Comparison of ENCODE assay signal across 8 mouse cellular contexts in the genomic region with DNA sequence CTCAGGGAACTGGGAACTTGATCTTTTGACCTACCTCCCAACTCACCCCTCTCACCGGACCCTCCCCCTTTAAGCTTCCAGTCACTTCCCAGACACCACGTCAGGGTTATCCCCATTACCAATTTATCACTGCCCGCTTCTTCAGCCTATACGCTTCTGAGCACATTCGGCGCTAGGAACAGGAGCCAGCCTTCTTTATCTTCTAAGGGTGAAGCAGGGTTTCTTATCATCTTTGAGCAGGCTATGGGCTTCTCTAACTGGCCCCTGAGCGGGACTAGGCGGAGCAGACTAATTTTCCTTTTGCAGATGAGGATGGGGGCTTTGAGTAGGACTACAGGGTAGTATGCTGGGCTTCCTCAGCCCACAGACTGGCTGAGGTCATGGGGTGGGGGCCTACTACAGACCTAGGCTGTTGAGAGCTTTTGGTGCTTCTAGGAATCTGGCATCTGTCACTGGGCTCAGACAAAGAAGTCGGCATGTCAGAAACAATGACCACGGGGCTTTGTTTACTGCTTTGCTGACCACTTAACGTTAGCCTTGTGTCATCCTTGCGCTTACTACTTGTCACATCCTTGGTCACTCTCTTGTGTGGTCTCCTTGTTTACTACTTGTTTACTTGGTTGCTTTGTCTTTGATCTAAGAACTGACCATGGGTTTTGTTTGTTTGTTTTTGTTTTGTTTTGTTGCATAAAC. TPM values are rescaled to one million over a fixed set of nuclear protein-coding genes. Genes with fewer than 3 reads are reported as not detected.
A peak's percentile ranks its signal among the peaks of the same experiment; 100 is the strongest.
DNase-seq lines count a peak whose midpoint lies in the region; ATAC-seq and TF ChIP-seq lines count a peak whose summit lies in the region.

Tnfrsf14 (minus strand) TSS at position 169 of the 693 bp plus-strand sequence.

- H3K36me3 ChIP-seq in midbrain, embryonic 10.5 days = no peaks in the 10 kb centered on the region
- no peaks in the 10 kb centered on the region for H3K36me3 ChIP-seq in midbrain, embryonic 14.5 days (ENCODE audit: control insufficient read depth, insufficient read depth, low read length)
- no peaks in the 10 kb centered on the region for H3K36me3 ChIP-seq in limb, embryonic 11.5 days (ENCODE audit: control insufficient read depth, insufficient read depth, low read length)
- peaks cover 23% of the 10 kb centered on the region for H3K36me3 ChIP-seq in small intestine, adult 2 months (ENCODE audit: control insufficient read depth, insufficient read depth, low read length)

- no peaks in the 10 kb centered on the region for H3K9me3 ChIP-seq in midbrain, embryonic 10.5 days (replicated peaks)
- H3K9me3 ChIP-seq in midbrain, embryonic 14.5 days (ENCODE audit: control insufficient read depth, low read length) = no peaks in the 10 kb centered on the region
- no peaks in the 10 kb centered on the region for H3K9me3 ChIP-seq in limb, embryonic 11.5 days (ENCODE audit: control insufficient read depth, low read length)

- H3K4me1 ChIP-seq in midbrain, embryonic 10.5 days = peaks cover 29% of the 10 kb centered on the region
- H3K4me1 ChIP-seq in midbrain, embryonic 14.5 days (ENCODE audit: control insufficient read depth, insufficient read depth, low read length) = no peaks in the 10 kb centered on the region; the same call in 1 of the 2 replicates
- H3K4me1 ChIP-seq in limb, embryonic 11.5 days (ENCODE audit: control insufficient read depth, insufficient read depth, low read length) = peaks cover 19% of the 10 kb centered on the region
- H3K4me1 ChIP-seq in small intestine, adult 2 months (ENCODE audit: control insufficient read depth, insufficient read depth, insufficient read length, low read length) = peaks cover 37% of the 10 kb centered on the region

- H3K9ac ChIP-seq in midbrain, embryonic 14.5 days (replicated peaks; ENCODE audit: low read length) = no peak within 1 kb of the TSS
- H3K9ac ChIP-seq in limb, embryonic 11.5 days (ENCODE audit: low read length) = peak within 1 kb of the TSS; percentile 30; the same call in 1 of the 2 replicates

- no peak for TF ChIP-seq CTCF in small intestine, adult 2 months (IDR thresholded peaks at IDR 0.05; ENCODE audit: extremely low read depth, insufficient read length, insufficient replicate concordance, low read depth, low read length)

- 0 out of 2 replicates have a peak, but pooled peaks cover 4% of the 10 kb centered on the region for H3K27me3 ChIP-seq in midbrain, embryonic 10.5 days (ENCODE audit: low read depth, poor library complexity, severe bottlenecking)
- no peaks in the 10 kb centered on the region for H3K27me3 ChIP-seq in midbrain, embryonic 14.5 days (ENCODE audit: control insufficient read depth, insufficient read depth, low read length)
- no peaks in the 10 kb centered on the region for H3K27me3 ChIP-seq in limb, embryonic 11.5 days (ENCODE audit: control insufficient read depth, insufficient read depth, low read length)
- H3K27me3 ChIP-seq in small intestine, adult 2 months (ENCODE audit: control insufficient read depth, insufficient read depth, low read length) = no peaks in the 10 kb centered on the region

- H3K4me3 ChIP-seq in midbrain, embryonic 10.5 days = peak within 1 kb of the TSS; percentile 26; the same call in 1 of the 2 replicates
- H3K4me3 ChIP-seq in midbrain, embryonic 14.5 days (replicated peaks; ENCODE audit: low read depth, low read length) = no peak within 1 kb of the TSS
- no peak within 1 kb of the TSS for H3K4me3 ChIP-seq in limb, embryonic 11.5 days (ENCODE audit: low read depth, low read length)
- H3K4me3 ChIP-seq in small intestine, adult 2 months (ENCODE audit: low read depth, low read length) = peak within 1 kb of the TSS; percentile 84

- no peak for ATAC-seq in midbrain, embryonic 14.5 days (ENCODE audit: low FRiP score, low TSS enrichment)
- ATAC-seq in limb, embryonic 11.5 days (ENCODE audit: insufficient number of reproducible peaks, low FRiP score, low TSS enrichment, low read depth) = 0 out of 2 replicates have a peak, but pooled peaks have one; percentile 10

- intact Hi-C loops in left cerebral cortex, postnatal 25 days (cut with DNase I) = no loop called here

- H3K27ac ChIP-seq in midbrain, embryonic 10.5 days (replicated peaks) = peak within 1 kb of the TSS; percentile 74
- H3K27ac ChIP-seq in midbrain, embryonic 14.5 days (replicated peaks; ENCODE audit: low read depth, low read length) = no peak within 1 kb of the TSS
- peak within 1 kb of the TSS; percentile 71 for H3K27ac ChIP-seq in limb, embryonic 11.5 days (replicated peaks; ENCODE audit: low read depth, low read length)
- H3K27ac ChIP-seq in small intestine, adult 2 months (ENCODE audit: insufficient read depth, low read depth, low read length) = peak within 1 kb of the TSS; percentile 97

- WGBS in midbrain, embryonic 10.5 days = 67% methylated on average over 12 of the region's 12 CpGs
- 56% methylated on average over 12 of the region's 12 CpGs for WGBS in midbrain, embryonic 14.5 days
- 40% methylated on average over 12 of the region's 12 CpGs for WGBS in limb, embryonic 11.5 days
- 16% methylated on average over 12 of the region's 12 CpGs for WGBS in small intestine, adult 2 months

- TF ChIP-seq POLR2A in small intestine, adult 2 months (IDR thresholded peaks at IDR 0.05; ENCODE audit: low read depth, low read length) = no peak

- H3K4me2 ChIP-seq in midbrain, embryonic 14.5 days (ENCODE audit: low read length) = no peak within 1 kb of the TSS
- peak within 1 kb of the TSS; percentile 22 for H3K4me2 ChIP-seq in limb, embryonic 11.5 days (ENCODE audit: low read depth, severe bottlenecking)

- DNase-seq in embryo, embryonic 10 days (ENCODE audit: low spot score) = peak; percentile 51
- DNase-seq in embryo, embryonic 9.5 days (ENCODE audit: extremely low spot score) = no peak
- no peak for DNase-seq in midbrain, embryonic 10.5 days (ENCODE audit: low spot score)
- no peak for DNase-seq in midbrain, embryonic 14.5 days
- DNase-seq in limb, embryonic 11.5 days (ENCODE audit: low spot score) = no peak
- DNase-seq in gastrocnemius, postnatal 4 days (ENCODE audit: low spot score in 2 of 2) = no peak
- DNase-seq in left cerebral cortex, postnatal 25 days (ENCODE audit: low spot score in 2 of 2) = no peak

RNA-seq across cellular contexts. Expression of gene Tnfrsf14, which starts in this region (rescaled TPM):
- polyA plus RNA-seq in midbrain, embryonic 10.5 days (2016; fragmentation: Nextera tagmentation; extraction: Ambion mirVana) = 0.67 and 0.99 TPM in 2 replicates
- not detected in 2 replicates for polyA plus RNA-seq in midbrain, embryonic 14.5 days (2014; fragmentation: Nextera tagmentation; extraction: Ambion mirVana)
- polyA plus RNA-seq in limb, embryonic 11.5 days (2014; fragmentation: Nextera tagmentation; extraction: Ambion mirVana) = 0.77 and 1.3 TPM in 2 replicates
- 66.3 and 177 TPM in 2 replicates for polyA plus RNA-seq in small intestine, adult 2 months (2012; rRNA removed)
- 1 to 10 TPM; 3.2 to 4.3 TPM for total RNA-seq in gastrocnemius, postnatal 4 days (2021)
- total RNA-seq in left cerebral cortex, postnatal 25 days (2021) = 1 to 10 TPM; 1.3 to 1.7 TPM

Comparison
In these comparisons a context has a peak if more than half of its experiments do, and no peak if none do; other contexts are left out.
1. RNA of gene Tnfrsf14 (polyA plus RNA-seq): 66.3 to 177 TPM in small intestine, adult 2 months; 0.77 to 1.3 TPM in limb, embryonic 11.5 days, 0.67 to 0.99 TPM in midbrain, embryonic 10.5 days and not detected in midbrain, embryonic 14.5 days; every median in the first group is over 10 times any median in the second.
2. H3K4me3 ChIP-seq: peak in midbrain, embryonic 10.5 days (single experiment) and small intestine, adult 2 months (single experiment); none in midbrain, embryonic 14.5 days (single experiment) and limb, embryonic 11.5 days (single experiment).